Mouse (Mus musculus) small intestine, adult 2 months (tissue): ENCODE measurements around the gene Gm36176.

Experiments
- CTCF ChIP-seq: fragments of 200-500 bp; IDR thresholded peaks from 2 replicates; pipeline ENCODE4 v1.5.1; 2012; ENCODE audit warnings: low read depth, mild to moderate bottlenecking, control low read depth, inconsistent platforms, low read length, moderate library complexity, mixed read lengths; ENCODE audit not compliant: insufficient replicate concordance, insufficient read length; ENCODE audit errors: extremely low read depth
- POLR2A ChIP-seq: fragments of 200-500 bp; IDR thresholded peaks from 2 replicates; pipeline ENCODE4 v1.6.1; 2012; ENCODE audit warnings: low read depth, mild to moderate bottlenecking, control low read depth, inconsistent platforms, low read length, moderate library complexity

GRCm38 (mm10) chr10:77886007-77886747, 39.6 kb downstream of the Gm36176 start:
- 0 out of 2 replicates have a peak, but pooled peaks have one; percentile 7 for TF ChIP-seq CTCF
- no peak for TF ChIP-seq POLR2A
